Mouse (Mus musculus) T-helper 2 cell (primary cell): ENCODE results near the gene Rln3.
"Not testable (repeated sequence)": the region's sequence is repeated elsewhere in the genome, so short reads cannot be mapped to it uniquely, and the experiment has no call there.

ENCODE experiments used
- in situ Hi-C: fragments of 300-600 bp; cut with MboI, MseI; formaldehyde crosslinking; loops from one replicate; pipeline ENCODE4 v1.15.1; 2025; ENCODE audit warnings: high pct_unique_total_duplicates

The Rln3 gene

DNA sequence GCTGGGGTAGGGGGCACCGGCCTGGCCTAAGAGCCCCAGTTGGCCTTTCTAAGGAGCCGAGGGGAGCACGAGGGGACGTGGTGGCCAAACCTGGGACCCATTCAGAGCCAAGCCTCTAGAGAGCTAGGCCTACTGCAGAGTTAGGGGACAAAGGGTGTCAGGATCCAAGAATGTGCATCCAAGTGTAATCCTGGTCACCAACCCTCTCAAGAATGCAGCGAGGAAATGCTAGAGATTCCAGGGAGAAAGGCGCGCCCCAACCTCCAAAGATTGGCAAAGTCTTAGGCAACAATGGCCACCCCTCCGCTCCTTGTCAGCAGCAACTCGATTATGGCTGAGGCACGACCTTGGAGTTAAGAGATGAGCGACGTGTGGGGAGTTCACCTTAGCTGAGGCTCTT lies 23.2 kb downstream of the Rln3 start:
- in situ Hi-C loops = no loop called here

- in situ Hi-C loops = no loop called here
Measured at GRCm38 (mm10) chr8:84021096-84021495, 23.7 kb downstream of the Rln3 start, which contains the start of gene Palm3. TSS of gene Palm3 (plus strand) at chr8:84021471.

- in situ Hi-C loops = no loop called here
Measured at GRCm38 (mm10) chr8:84019738-84020137, 25.1 kb downstream of the Rln3 start.

GRCm38 (mm10) chr8:84015833-84016232 lies 29.0 kb downstream of the Rln3 start:
- in situ Hi-C loops = no loop called here

GRCm38 (mm10) chr8:84012499-84013165 lies 32.2 kb downstream of the Rln3 start:
- in situ Hi-C loops = no loop called here

DNA sequence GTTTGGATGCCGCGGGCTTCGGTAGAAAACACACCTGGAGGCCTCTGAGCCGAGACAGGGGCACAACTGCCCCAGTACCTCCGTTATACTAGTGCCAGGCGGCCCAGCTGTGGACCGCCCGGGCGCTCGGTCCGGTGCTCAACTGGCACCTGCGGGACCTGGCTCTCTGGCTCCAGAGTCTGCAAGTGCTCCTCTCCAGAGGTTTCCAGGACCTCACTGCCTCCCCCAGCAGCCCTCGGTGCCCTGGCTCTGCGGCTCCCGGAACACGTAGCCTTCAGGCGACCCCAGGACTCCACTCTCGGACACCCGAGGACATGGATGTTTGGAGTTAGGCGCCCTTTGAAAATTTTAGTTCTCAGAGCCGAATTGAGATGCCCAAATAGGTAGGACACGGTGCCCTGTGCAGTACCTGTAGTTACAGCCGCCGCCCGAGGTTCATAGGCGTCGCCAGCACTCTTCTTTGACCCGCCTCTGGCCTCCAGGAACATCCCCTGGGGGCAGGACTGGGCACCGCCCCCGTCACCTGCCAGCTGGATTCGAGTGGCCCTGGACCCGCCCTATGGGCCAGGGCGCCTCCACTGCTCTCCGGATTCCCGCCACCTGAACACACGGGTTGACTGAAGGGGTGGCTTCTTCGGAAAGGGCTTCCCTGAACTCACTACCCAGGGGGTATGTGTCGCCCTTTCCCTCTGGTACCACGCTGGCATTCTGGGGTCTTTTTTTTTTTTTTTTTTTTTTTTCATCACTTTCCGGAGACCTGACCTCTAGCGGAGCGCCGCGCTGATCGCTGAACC lies 32.9 kb downstream of the Rln3 start, which contains the start of gene 2210011C24Rik:
Gene 2210011C24Rik, minus strand, starts transcription at position 467 of the 794 bp plus-strand sequence.
- in situ Hi-C loops = no loop called here

- in situ Hi-C loops = no loop called here
Measured at GRCm38 (mm10) chr8:84010625-84011611, 33.9 kb downstream of the Rln3 start.

- in situ Hi-C loops = no loop called here
Measured at GRCm38 (mm10) chr8:84009876-84010275, 34.9 kb downstream of the Rln3 start.

DNA sequence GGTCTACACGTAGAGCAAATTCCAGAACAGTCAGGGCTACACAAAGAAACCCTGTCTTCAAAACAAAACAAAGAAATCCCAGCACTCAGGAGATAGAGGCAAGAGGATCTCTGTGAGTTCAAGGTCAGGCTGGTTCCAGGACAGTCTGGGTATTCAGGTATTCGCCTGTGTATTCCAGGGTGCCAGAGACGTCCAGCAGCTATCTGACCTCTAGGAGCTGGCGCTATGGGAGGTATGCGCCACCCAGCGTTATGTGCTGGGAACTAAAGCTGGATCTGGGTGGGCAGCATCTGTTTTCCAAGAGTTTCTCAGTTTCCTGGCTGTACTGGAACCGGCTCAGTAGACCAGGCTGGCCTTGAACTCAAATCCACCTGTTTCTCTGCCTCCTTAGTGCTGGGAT lies 36.4 kb downstream of the Rln3 start:
- in situ Hi-C loops = no loop called here

GRCm38 (mm10) chr8:84005502-84005901 lies 39.3 kb downstream of the Rln3 start:
- in situ Hi-C loops = not testable (repeated sequence)

DNA sequence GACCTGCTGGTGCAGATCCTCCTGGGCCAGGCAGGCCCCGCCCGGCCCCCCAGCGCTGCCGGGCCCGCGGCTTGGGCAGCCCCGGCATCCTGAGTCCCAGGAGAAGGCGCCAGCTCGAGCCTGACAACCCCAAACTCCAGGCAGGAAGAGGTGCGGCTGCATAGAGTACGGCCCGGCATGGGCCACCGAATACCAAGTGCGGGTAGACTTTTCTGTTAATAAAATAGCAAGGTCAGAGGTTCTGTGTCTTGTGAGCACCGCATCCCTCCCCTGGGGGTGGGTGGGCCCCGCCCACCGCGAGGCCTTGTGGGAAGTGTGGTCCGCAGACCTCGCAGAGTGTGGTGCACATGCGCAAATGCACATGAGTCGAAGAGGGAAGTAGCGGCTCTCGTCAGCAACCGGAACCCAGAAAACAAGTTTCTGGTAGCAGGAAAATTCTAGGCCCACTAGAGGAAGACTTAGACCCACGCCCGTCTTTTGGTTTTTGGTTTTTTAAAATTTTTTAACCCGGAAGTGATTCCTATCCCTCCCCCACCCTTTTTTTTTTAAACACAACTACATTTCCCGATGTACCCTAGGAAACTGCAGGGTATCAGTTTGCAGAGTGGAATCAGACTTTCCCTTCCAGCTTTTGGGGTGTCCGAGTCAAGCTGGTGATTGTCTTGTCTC lies 40.1 kb downstream of the Rln3 start:
- in situ Hi-C loops = no loop called here

DNA sequence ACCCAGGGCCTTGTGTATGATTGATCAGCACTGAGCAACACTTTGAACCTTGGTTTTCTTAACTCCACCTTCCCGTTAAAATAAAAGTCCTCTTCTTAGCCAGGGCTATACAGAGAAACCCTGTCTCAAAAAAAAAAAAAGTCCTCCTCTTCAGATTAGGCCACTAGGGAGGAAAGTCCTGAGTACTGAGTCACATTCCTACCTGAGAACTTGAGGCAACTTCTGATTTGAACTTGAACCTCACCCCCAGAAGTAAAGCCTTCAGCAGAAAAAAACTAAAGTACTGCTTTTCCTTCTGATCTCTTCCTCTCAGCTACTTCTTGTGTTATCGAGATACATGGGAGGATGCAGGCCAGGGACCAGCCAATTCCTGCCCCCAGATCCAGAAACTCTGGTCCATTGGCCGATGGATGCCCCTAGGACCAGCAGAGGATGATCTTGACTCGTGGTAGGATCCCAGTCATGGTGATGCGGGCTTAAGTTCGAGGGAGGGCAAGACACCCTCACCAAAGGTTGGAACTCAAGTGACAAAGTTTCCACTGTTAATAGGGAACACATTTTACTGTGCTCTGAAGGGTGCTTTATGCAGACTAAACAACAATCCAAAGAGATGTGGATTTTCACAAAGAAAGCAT lies 41.1 kb downstream of the Rln3 start:
- in situ Hi-C loops = no loop called here

DNA sequence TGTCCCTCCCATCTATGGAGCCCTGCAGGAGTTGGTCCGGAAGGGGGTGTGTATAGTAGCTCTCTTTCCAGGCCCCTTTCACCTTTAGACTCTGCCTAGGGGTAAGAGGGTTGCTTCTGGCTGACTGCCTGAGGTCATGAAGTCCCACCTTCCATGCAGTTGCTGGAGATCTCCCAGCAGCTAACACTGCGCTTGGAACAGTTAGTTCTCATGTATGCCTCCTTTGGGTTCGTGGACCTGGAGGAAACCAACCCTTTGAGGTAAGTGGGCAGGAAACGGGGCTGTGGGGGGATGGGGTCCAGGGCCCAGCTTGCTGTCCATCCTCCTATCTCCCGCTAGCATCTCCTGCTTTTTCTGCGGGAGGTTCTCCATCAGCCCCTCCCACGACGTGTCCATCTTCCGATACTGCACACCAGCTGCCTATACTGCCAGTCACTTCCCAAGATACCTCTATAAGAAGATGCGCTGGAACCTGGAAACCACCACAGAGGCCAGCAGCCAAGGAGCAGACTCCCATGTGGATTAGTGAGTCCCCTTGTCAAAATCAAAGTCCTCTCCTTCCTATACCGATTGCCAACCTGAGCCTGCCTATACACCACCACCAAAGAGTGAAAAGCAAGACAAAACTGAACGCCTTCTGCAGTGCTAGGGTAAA lies 41.7 kb downstream of the Rln3 start:
- in situ Hi-C loops = no loop called here

DNA sequence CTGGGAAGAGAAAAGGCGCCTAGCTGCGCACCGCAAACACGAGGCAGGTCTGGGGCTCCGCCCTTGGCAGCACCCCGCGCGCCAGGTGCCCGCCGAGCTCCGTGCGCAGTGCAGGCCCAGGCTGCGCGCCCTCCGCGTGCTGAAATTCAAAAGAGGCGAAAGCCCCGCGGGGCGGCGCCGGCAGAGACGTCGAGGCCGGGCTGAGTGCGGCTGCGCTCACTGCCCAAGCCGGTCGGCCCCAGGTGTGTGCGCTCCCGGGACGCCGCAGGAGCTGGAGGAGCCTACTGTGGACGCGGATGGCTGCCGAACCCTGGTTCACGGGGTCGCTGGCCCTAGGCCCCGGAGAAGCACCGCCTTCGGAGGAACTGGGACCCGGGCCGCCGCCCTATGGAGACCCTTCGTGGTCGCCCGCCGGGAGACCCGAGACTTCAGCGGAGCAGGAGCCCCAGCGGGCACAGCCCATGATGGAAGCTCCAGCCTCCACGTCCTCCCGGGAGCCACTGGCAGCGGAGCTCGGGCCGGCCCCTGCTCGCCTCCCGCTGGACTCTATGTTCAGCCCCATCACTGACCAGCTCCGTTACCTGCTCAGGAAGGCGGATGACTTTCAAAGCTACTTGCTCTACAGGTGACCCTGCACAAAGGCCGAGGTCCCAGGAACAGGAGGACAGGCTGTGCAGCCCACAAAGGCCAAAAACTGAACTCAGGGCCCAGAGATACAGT lies 43.4 kb downstream of the Rln3 start, which contains the start of gene 1700067K01Rik:
Gene 1700067K01Rik, plus strand, starts transcription at position 222 of the 720 bp plus-strand sequence.
- in situ Hi-C loops = no loop called here

DNA sequence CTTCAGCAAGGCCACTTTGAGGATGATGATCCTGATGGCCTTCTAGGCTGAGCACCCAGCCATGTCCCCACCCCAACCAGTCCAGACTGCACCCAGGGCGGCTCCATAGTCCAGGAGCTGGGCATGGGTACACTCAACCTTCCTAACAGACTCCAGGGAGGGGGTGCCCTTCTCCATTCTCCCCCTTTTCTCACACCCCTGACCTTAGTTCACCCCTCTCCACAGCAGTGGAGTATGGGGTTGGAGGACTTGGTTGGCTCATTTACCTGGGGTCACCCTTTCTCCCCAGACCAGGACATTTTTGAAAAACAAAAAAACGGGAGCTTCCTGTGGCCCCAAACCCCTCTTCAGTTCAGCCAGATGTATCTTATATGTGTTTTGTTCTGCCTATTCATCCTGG lies 45.0 kb downstream of the Rln3 start:
- in situ Hi-C loops = no loop called here

- in situ Hi-C loops = no loop called here
Measured at GRCm38 (mm10) chr8:83999057-83999705, 45.6 kb downstream of the Rln3 start.

DNA sequence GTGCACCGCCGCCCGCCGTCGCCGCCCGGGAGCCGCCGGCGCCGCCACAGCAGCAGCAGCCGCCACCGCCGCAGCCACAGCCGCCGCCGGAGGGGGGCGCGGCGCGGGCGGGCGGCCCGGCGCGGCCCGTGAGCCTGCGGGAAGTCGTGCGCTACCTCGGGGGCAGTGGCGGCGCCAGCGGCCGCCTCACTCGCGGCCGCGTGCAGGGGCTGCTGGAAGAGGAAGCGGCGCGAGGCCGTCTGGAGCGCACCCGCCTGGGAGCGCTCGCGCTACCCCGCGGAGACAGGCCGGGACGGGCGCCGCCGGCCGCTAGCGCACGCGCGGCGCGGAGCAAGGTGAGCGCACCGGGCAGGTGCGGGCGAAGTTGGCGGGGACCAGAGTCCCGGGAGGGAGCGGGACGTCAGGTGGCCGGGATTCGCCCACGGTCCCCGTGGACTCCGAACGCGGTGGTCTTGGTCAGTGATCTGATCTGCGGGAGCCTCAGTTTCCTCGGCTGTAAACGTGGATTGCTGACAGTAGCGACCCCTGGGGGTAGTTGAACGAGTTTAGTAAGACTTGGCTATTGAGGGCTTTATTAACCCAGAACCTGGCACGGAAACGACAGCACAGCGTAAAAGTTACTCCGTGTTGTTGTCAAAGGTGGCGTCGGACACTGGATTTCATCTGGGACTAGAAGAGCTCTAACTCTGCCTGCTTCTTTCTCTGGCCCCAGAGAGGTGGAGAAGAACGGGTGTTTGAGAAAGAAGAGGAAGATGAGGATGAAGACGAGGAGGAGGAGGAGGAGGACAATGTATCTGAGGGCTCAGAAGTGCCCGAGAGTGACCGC lies 46.4 kb downstream of the Rln3 start:
- in situ Hi-C loops = no loop called here

DNA sequence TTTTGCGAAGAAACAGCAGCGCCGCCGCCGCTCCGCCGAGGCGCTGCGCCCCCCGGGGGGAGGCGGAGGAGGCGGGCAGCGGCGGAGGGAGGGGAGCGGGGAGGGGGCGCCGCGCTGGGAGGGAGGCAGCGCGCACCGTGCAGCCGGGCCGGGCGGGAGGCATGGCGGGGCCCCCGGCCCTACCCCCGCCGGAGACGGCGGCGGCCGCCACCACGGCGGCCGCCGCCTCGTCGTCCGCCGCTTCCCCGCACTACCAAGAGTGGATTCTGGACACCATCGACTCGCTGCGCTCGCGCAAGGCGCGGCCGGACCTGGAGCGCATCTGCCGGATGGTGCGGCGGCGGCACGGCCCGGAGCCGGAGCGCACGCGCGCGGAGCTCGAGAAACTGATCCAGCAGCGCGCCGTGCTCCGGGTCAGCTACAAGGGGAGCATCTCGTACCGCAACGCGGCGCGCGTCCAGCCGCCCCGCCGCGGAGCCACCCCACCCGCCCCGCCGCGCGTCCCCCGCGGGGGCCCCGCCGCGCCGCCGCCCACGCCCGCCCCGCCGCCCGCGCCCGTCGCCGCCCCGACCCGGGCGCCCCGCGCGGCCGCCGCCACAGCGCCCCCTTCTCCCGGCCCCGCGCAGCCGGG lies 47.2 kb downstream of the Rln3 start, which contains the start of gene Samd1:
Gene Samd1, plus strand, starts transcription at position 162 of the 631 bp plus-strand sequence.
- in situ Hi-C loops = no loop called here
